Mouse (Mus musculus): ENCODE results near the gene AL607142.1.

The AL607142.1 gene

GRCm38 (mm10) chr4:120064696-120065095, at the start of gene AL607142.1:
AL607142.1 (plus strand) TSS chr4:120064996.
- DNase-seq (ENCODE audit: low spot score), result no peak

- DNase-seq (ENCODE audit: low spot score), result no peak
These were observed 46.4 kb upstream of the AL607142.1 start for GRCm38 (mm10) chr4:120018426-120018825.

GRCm38 (mm10) chr4:120022392-120022791, 42.4 kb upstream of the AL607142.1 start:
- no peak for DNase-seq (ENCODE audit: low spot score)

GRCm38 (mm10) chr4:120023221-120023840, 41.5 kb upstream of the AL607142.1 start:
- no peak for DNase-seq (ENCODE audit: low spot score)

- no peak for DNase-seq (ENCODE audit: low spot score)
These were observed 40.7 kb upstream of the AL607142.1 start for GRCm38 (mm10) chr4:120024071-120024470.

GRCm38 (mm10) chr4:120027671-120028070, 37.1 kb upstream of the AL607142.1 start:
- no peak for DNase-seq (ENCODE audit: low spot score)

GRCm38 (mm10) chr4:120029937-120030336, 34.9 kb upstream of the AL607142.1 start:
- no peak for DNase-seq (ENCODE audit: low spot score)

- peak; percentile 29 for DNase-seq (ENCODE audit: low spot score)
These were observed 32.3 kb upstream of the AL607142.1 start for GRCm38 (mm10) chr4:120032320-120032983.

- no peak for DNase-seq (ENCODE audit: low spot score)
These were observed 31.8 kb upstream of the AL607142.1 start for GRCm38 (mm10) chr4:120032984-120033355.

GRCm38 (mm10) chr4:120036294-120036693, 28.5 kb upstream of the AL607142.1 start:
- DNase-seq (ENCODE audit: low spot score), result no peak

GRCm38 (mm10) chr4:120037007-120037406, 27.8 kb upstream of the AL607142.1 start:
- no peak for DNase-seq (ENCODE audit: low spot score)

- DNase-seq (ENCODE audit: low spot score), result no peak
These were observed 23.3 kb upstream of the AL607142.1 start for GRCm38 (mm10) chr4:120041520-120041919.

GRCm38 (mm10) chr4:120042480-120042879, 22.3 kb upstream of the AL607142.1 start:
- no peak for DNase-seq (ENCODE audit: low spot score)

- DNase-seq (ENCODE audit: low spot score), result no peak
These were observed 20.2 kb upstream of the AL607142.1 start for GRCm38 (mm10) chr4:120044612-120045011.

GRCm38 (mm10) chr4:120045131-120045537, 19.7 kb upstream of the AL607142.1 start:
- DNase-seq (ENCODE audit: low spot score), result no peak

GRCm38 (mm10) chr4:120045871-120046270, 18.9 kb upstream of the AL607142.1 start:
- no peak for DNase-seq (ENCODE audit: low spot score)

GRCm38 (mm10) chr4:120047060-120047459, 17.7 kb upstream of the AL607142.1 start:
- DNase-seq (ENCODE audit: low spot score), result no peak

- no peak for DNase-seq (ENCODE audit: low spot score)
These were observed 16.5 kb upstream of the AL607142.1 start for GRCm38 (mm10) chr4:120048274-120048673.

GRCm38 (mm10) chr4:120049857-120050256, 14.9 kb upstream of the AL607142.1 start:
- DNase-seq (ENCODE audit: low spot score), result no peak

- DNase-seq (ENCODE audit: low spot score), result no peak
These were observed 12.3 kb upstream of the AL607142.1 start for GRCm38 (mm10) chr4:120052481-120052880.

GRCm38 (mm10) chr4:120053026-120054005, 11.5 kb upstream of the AL607142.1 start:
- peak; percentile 9 for DNase-seq (ENCODE audit: low spot score)

- DNase-seq (ENCODE audit: low spot score), result peak; percentile 35
These were observed 10.7 kb upstream of the AL607142.1 start for GRCm38 (mm10) chr4:120054145-120054544.

- DNase-seq (ENCODE audit: low spot score), result no peak
These were observed 8.3 kb upstream of the AL607142.1 start for GRCm38 (mm10) chr4:120056451-120056850.

Measured in spleen, adult 12 weeks (tissue).